9 mouse cellular contexts compared by ENCODE assay signal in the genomic region with DNA sequence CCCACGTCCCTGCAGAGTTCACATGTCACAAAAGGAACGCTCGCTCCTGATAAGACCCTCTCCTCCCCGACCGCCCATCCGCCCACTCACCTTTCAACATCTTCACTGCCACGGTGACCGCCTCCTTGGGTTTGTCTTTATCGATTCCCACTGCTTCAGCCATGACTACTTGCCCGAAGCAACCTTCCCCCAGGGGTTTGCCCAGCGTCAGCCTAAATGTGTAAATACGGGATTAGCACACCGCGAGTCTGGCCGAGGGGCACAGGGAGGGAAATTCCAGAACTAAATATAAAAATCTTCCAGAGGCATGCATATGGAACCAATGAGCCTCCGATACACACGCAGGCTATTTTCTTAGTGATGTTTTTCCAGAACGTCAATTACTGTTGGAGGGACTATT.
DNase-seq lines count a peak whose midpoint lies in the region; ATAC-seq and TF ChIP-seq lines count a peak whose summit lies in the region.
"Had no signal": no experiment of that assay in that cellular context is flagged by ENCODE, and none has a peak within 500 bp of the region (broad histone marks: within the 10 kb centered on the region; RNA-seq: fewer than 3 reads in every experiment).

No protein-coding gene starts in this region.

- H3K9ac ChIP-seq in intestine, embryonic 16.5 days (ENCODE audit: low read depth, low read length) = no peak overlapping the region
- 0 out of 2 replicates have a peak overlapping the region, but pooled peaks have one; percentile 28 for H3K9ac ChIP-seq in midbrain, embryonic 16.5 days (ENCODE audit: low read depth, low read length)

- no peaks in the 10 kb centered on the region for H3K27me3 ChIP-seq in heart, embryonic 10.5 days (ENCODE audit: insufficient read depth, poor library complexity, severe bottlenecking)
- H3K27me3 ChIP-seq in intestine, embryonic 16.5 days (replicated peaks; ENCODE audit: control insufficient read depth, insufficient read depth, low read length) = no peaks in the 10 kb centered on the region
- H3K27me3 ChIP-seq in midbrain, embryonic 16.5 days (ENCODE audit: control insufficient read depth, insufficient read depth, low read depth, low read length) = no peaks in the 10 kb centered on the region

- H3K9me3 ChIP-seq in heart, embryonic 10.5 days = no peaks in the 10 kb centered on the region
- no peaks in the 10 kb centered on the region for H3K9me3 ChIP-seq in intestine, embryonic 16.5 days (ENCODE audit: control insufficient read depth, low read length)
- H3K9me3 ChIP-seq in midbrain, embryonic 16.5 days (replicated peaks; ENCODE audit: control insufficient read depth, low read length, poor library complexity, severe bottlenecking) = no peaks in the 10 kb centered on the region

- peak overlapping the region; percentile 23; the same call in 1 of the 2 replicates for H3K27ac ChIP-seq in heart, embryonic 10.5 days
- no peak overlapping the region for H3K27ac ChIP-seq in intestine, embryonic 16.5 days (ENCODE audit: low read length)
- H3K27ac ChIP-seq in midbrain, embryonic 16.5 days (ENCODE audit: low read length) = no peak overlapping the region
- no peak overlapping the region for H3K27ac ChIP-seq in left cerebral cortex, adult 2 months

- H3K4me1 ChIP-seq in heart, embryonic 10.5 days = peaks cover 19% of the 10 kb centered on the region
- H3K4me1 ChIP-seq in intestine, embryonic 16.5 days (ENCODE audit: control insufficient read depth, insufficient read depth, low read length) = peaks cover 5% of the 10 kb centered on the region; the same call in 1 of the 2 replicates
- H3K4me1 ChIP-seq in midbrain, embryonic 16.5 days (ENCODE audit: control insufficient read depth, insufficient read depth, low read length) = peaks cover 9% of the 10 kb centered on the region

- 8% methylated on average over 18 of the region's 18 CpGs for WGBS in heart, embryonic 10.5 days
- 36% methylated on average over 18 of the region's 18 CpGs for WGBS in intestine, embryonic 16.5 days
- WGBS in midbrain, embryonic 16.5 days = 13% methylated on average over 18 of the region's 18 CpGs

- intact Hi-C loops in left cerebral cortex, adult 2 months (cut with DNase I) = no loop called here

- H3K4me3 ChIP-seq in heart, embryonic 10.5 days = peak overlapping the region; percentile 46
- no peak overlapping the region for H3K4me3 ChIP-seq in intestine, embryonic 16.5 days (ENCODE audit: low read length)
- H3K4me3 ChIP-seq in midbrain, embryonic 16.5 days (ENCODE audit: low read depth, low read length) = peak overlapping the region; percentile 22; the same call in 1 of the 2 replicates
- H3K4me3 ChIP-seq in left cerebral cortex, adult 2 months = no peak overlapping the region

- no peak for DNase-seq in heart, embryonic 10.5 days (ENCODE audit: low spot score)
- no peak for DNase-seq in heart, adult 18-20 months
- DNase-seq in embryo, embryonic 9.5 days (ENCODE audit: extremely low spot score) = peak; percentile 73
- DNase-seq in left cerebral cortex, adult 2 months (ENCODE audit: extremely low spot score in 1 of 2, low spot score in 2 of 2) = no peak
- no peak for DNase-seq in frontal cortex, adult 2 months (ENCODE audit: extremely low spot score in 1 of 2, low spot score in 1 of 2)
- DNase-seq in left cerebral cortex, adult 8-10 months (ENCODE audit: low spot score in 2 of 2) = no peak
- DNase-seq: kidney, adult 2 months had no signal

- peak overlapping the region; percentile 29; the same call in 1 of the 2 replicates for H3K4me2 ChIP-seq in intestine, embryonic 16.5 days (ENCODE audit: low read depth, low read length)
- peak overlapping the region; percentile 56 for H3K4me2 ChIP-seq in midbrain, embryonic 16.5 days (ENCODE audit: low read length)

- H3K36me3 ChIP-seq in heart, embryonic 10.5 days = peaks cover 40% of the 10 kb centered on the region
- H3K36me3 ChIP-seq in intestine, embryonic 16.5 days (ENCODE audit: control insufficient read depth, insufficient read depth, low read length) = peaks cover 21% of the 10 kb centered on the region
- H3K36me3 ChIP-seq in midbrain, embryonic 16.5 days (ENCODE audit: control insufficient read depth, insufficient read depth, low read length) = no peaks in the 10 kb centered on the region

- TF ChIP-seq CTCF in left cerebral cortex, adult 2 months (IDR thresholded peaks at IDR 0.05) = no peak

- ATAC-seq in intestine, embryonic 16.5 days = no peak
- no peak for ATAC-seq in midbrain, embryonic 16.5 days

Comparison
In these comparisons a context has a peak if more than half of its experiments do, and no peak if none do; other contexts are left out.
1. H3K4me3 ChIP-seq: peak in heart, embryonic 10.5 days (single experiment) and midbrain, embryonic 16.5 days (single experiment); none in intestine, embryonic 16.5 days (single experiment) and left cerebral cortex, adult 2 months (single experiment).